ENCODE assay signal across 22 mouse cellular contexts in genomic region chr11:56556332-56556731, GRCm38 (mm10).
DNase-seq lines count a peak whose midpoint lies in the region; ATAC-seq lines count a peak whose summit lies in the region.
"Had no signal": no experiment of that assay in that cellular context is flagged by ENCODE, and none has a peak within 500 bp of the region (broad histone marks: within the 10 kb centered on the region; RNA-seq: fewer than 3 reads in every experiment).

No protein-coding gene starts in this region.

- intact Hi-C loops in heart, postnatal 10 days (cut with DNase I), result no loop called here
- intact Hi-C loops in left cerebral cortex, postnatal 4 days (cut with DNase I), result no loop called here

- no peak overlapping the region for H3K27ac ChIP-seq in heart, embryonic 11.5 days (ENCODE audit: low read depth, low read length)
- H3K27ac ChIP-seq: embryonic facial prominence, embryonic 15.5 days; left cerebral cortex, adult 2 months; lung, embryonic 15.5 days; neural tube, embryonic 12.5 days had no signal

- H3K4me1 ChIP-seq in heart, embryonic 11.5 days (ENCODE audit: control insufficient read depth, insufficient read depth, low read length), result no peaks in the 10 kb centered on the region
- H3K4me1 ChIP-seq: embryonic facial prominence, embryonic 15.5 days; lung, embryonic 15.5 days; megakaryocyte, embryonic 14.5 days; neural tube, embryonic 12.5 days had no signal

- 70% methylated on average over 1 of the region's 1 CpGs for WGBS in heart, embryonic 11.5 days (ENCODE audit: insufficient replicate concordance)

- no peaks in the 10 kb centered on the region for H3K27me3 ChIP-seq in heart, embryonic 11.5 days (ENCODE audit: control insufficient read depth, insufficient read depth, low read length)
- H3K27me3 ChIP-seq: CH12.LX; embryonic facial prominence, embryonic 15.5 days; lung, embryonic 15.5 days; megakaryocyte, embryonic 14.5 days; neural tube, embryonic 12.5 days had no signal

- H3K9me3 ChIP-seq in heart, embryonic 11.5 days (replicated peaks; ENCODE audit: control insufficient read depth, low read length), result no peaks in the 10 kb centered on the region
- H3K9me3 ChIP-seq: embryonic facial prominence, embryonic 15.5 days; lung, embryonic 15.5 days; megakaryocyte, embryonic 14.5 days; neural tube, embryonic 12.5 days had no signal

- DNase-seq in heart, postnatal 10 days, result peak; percentile 6 to 14
- DNase-seq in left cerebral cortex, postnatal 4 days, result peak; percentile 78
- DNase-seq in left cerebral cortex, adult 8-10 months (ENCODE audit: low spot score in 2 of 2), result no peak
- DNase-seq in kidney, postnatal 25 days, result peak; percentile 6 to 39
- DNase-seq in lung, postnatal 14 days, result peak; percentile 2
- DNase-seq in neural tube, embryonic 10.5 days (ENCODE audit: extremely low spot score, low spot score), result no peak
- DNase-seq: adrenal gland, postnatal 14 days; gastrocnemius, postnatal 10 days; heart, postnatal 4 days; layer of hippocampus, adult 9-11 months; thymus, postnatal 4 days had no signal

- no peak overlapping the region for H3K4me3 ChIP-seq in heart, embryonic 11.5 days (ENCODE audit: low read depth, low read length)
- H3K4me3 ChIP-seq: embryonic facial prominence, embryonic 15.5 days; left cerebral cortex, adult 2 months; lung, embryonic 15.5 days; megakaryocyte, embryonic 14.5 days; neural tube, embryonic 12.5 days had no signal

- ATAC-seq in heart, embryonic 11.5 days (replicated peaks; ENCODE audit: insufficient number of reproducible peaks, low FRiP score, low TSS enrichment), result no peak
- ATAC-seq: hindbrain, embryonic 16.5 days; intestine, postnatal 0 days; midbrain, embryonic 16.5 days had no signal

- H3K36me3 ChIP-seq in heart, embryonic 11.5 days (ENCODE audit: control insufficient read depth, insufficient read depth, low read length), result no peaks in the 10 kb centered on the region
- H3K36me3 ChIP-seq: embryonic facial prominence, embryonic 15.5 days; lung, embryonic 15.5 days; neural tube, embryonic 12.5 days had no signal

- no peak overlapping the region for H3K9ac ChIP-seq in heart, embryonic 11.5 days (ENCODE audit: low read depth, low read length)
- H3K9ac ChIP-seq: embryonic facial prominence, embryonic 15.5 days; lung, embryonic 15.5 days; neural tube, embryonic 12.5 days had no signal

- no peak overlapping the region for H3K4me2 ChIP-seq in heart, embryonic 11.5 days
- H3K4me2 ChIP-seq: embryonic facial prominence, embryonic 15.5 days; liver, embryonic 11.5 days; lung, embryonic 15.5 days; neural tube, embryonic 12.5 days had no signal

Comparison
In these comparisons a context has a peak if more than half of its experiments do, and no peak if none do; other contexts are left out.
1. DNase-seq: peak in heart, postnatal 10 days (2 of 2), left cerebral cortex, postnatal 4 days (single experiment), kidney, postnatal 25 days (2 of 2) and lung, postnatal 14 days (single experiment); none in left cerebral cortex, adult 8-10 months (0 of 2) and neural tube, embryonic 10.5 days (single experiment).